Mouse (Mus musculus) pancreas, adult 10 weeks (tissue): ENCODE data around the gene Msto1. TPM values are rescaled to one million over a fixed set of nuclear protein-coding genes. Genes with fewer than 3 reads are reported as not detected.

ENCODE experiments used
- polyA plus RNA-seq: library from polyadenylated mRNA; stranded (reverse); fragments of 350-450 nt; fragmentation: Illumina TruSeq; extraction: RNeasy Lipid Tissue Mini Kit (QIAGEN cat#74804); gene quantifications from one replicate; pipeline ENCODE4 v1.2.3, GENCODE M21; 2015; ENCODE audit warnings: low read depth, low replicate concordance; ENCODE audit not compliant: insufficient read depth

Gene Msto1
- polyA plus RNA-seq: 4.3 TPM

GRCm38 (mm10) chr3:88913511-88914383 lies at the start of gene Msto1:
Gene Msto1 (minus strand): TSS chr3:88913999.

GRCm38 (mm10) chr3:88950576-88951326 lies 37.0 kb upstream of the Msto1 start, which contains the start of the genes Ash1l and Dap3:
Gene Ash1l (plus strand): TSS chr3:88950622.
Gene Dap3 (minus strand): TSS chr3:88951181.

Other genes with a start within 250 kb of the Msto1 start
- 16.3 TPM for gene Khdc4, start 228.2 kb downstream of the Msto1 start, polyA plus RNA-seq
- gene Rit1, start 197.2 kb downstream of the Msto1 start, polyA plus RNA-seq: 10.9 TPM
- 3.0 TPM for gene Syt11, start 138.8 kb downstream of the Msto1 start, polyA plus RNA-seq
- gene Gon4l, start 78.8 kb downstream of the Msto1 start, polyA plus RNA-seq: 7.9 TPM
- gene Ash1l, start 36.6 kb upstream of the Msto1 start, polyA plus RNA-seq: 5.7 TPM
- gene Dap3, start 37.2 kb upstream of the Msto1 start, polyA plus RNA-seq: 30.1 TPM
- 11.2 TPM for gene Rusc1, start 179.3 kb upstream of the Msto1 start, polyA plus RNA-seq
- not detected for gene Gm43738, start 187.1 kb upstream of the Msto1 start, polyA plus RNA-seq
- gene Fdps, start 188.0 kb upstream of the Msto1 start, polyA plus RNA-seq: 15.9 TPM
- gene Pklr, start 222.1 kb upstream of the Msto1 start, polyA plus RNA-seq: 1.7 TPM
- 1.8 TPM for gene Hcn3, start 246.2 kb upstream of the Msto1 start, polyA plus RNA-seq